Mouse (Mus musculus): ENCODE measurements at regions not wholly inside any gene's neighbourhood (a gene's known extent, or its start where the extent isn't known, plus 50 kb on each side); places are given as distances from the start of the nearest gene placed in this dataset.
A peak's percentile ranks its signal among the peaks of the same experiment; 100 is the strongest.

DNA sequence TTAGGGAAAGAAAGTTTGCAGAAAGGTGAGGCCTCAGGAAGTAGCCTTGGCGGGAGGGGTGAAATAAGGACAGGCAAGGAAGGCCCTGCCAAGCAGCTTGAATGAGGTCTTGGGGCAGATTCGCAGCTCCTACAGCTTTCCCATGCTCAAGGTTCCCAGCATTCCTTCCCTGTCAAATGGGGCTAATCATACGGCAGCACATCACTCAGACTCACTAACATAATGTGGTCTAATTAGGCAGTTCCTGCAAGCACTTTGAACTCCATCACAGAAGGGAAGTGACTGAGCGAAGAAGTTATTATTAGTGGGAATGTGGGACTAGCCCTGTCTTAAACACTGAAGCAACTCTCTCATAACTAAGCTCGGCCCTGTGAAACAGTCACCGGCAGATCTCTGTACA, 87.1 kb upstream of the Gm10260 start:
- H3K36me3 ChIP-seq (ENCODE audit: control insufficient read depth, insufficient read depth, low read length), result no peaks in the 10 kb centered on the region
- H3K4me1 ChIP-seq (ENCODE audit: control insufficient read depth, insufficient read depth, low read length), result no peaks in the 10 kb centered on the region
- WGBS, result 93% methylated on average over 6 of the region's 6 CpGs
- no peak overlapping the region for H3K4me3 ChIP-seq (ENCODE audit: low read depth, low read length)
- H3K4me2 ChIP-seq (ENCODE audit: low read depth), result no peak overlapping the region
- H3K9ac ChIP-seq (ENCODE audit: low read length), result no peak overlapping the region
- DNase-seq (ENCODE audit: low spot score) (no peak), ATAC-seq (ENCODE audit: insufficient read depth, low FRiP score, low TSS enrichment) (no peak)
- no peaks in the 10 kb centered on the region for H3K9me3 ChIP-seq (ENCODE audit: control insufficient read depth, low read length)
- H3K27ac ChIP-seq (ENCODE audit: low read depth, low read length), result no peak overlapping the region
- H3K27me3 ChIP-seq (ENCODE audit: control insufficient read depth, insufficient read depth, low read length), result no peaks in the 10 kb centered on the region

DNA sequence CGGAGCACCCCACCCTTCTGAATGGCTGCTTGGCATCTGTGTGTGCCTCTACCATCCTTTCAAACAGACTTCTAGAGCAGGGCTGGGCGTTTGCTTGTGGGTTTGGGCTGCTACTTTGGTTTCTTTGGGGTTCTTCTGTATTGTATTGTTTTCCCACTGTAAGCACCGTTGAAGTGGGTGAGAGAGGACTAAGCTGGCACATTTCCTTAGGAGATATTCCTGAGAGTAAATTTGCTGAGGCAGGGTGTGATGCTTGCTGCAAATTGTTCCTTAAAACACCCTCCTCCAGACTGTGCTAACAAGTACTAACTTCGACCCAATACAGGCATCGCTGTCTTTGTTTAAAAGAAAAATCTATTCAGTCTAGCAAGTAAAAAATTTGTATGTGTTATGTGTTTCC, 84.7 kb upstream of the Gm10260 start:
- H3K4me2 ChIP-seq (ENCODE audit: low read depth), result no peak overlapping the region
- ATAC-seq (ENCODE audit: insufficient read depth, low FRiP score, low TSS enrichment), result no peak
- 90% methylated on average over 5 of the region's 5 CpGs for WGBS

DNA sequence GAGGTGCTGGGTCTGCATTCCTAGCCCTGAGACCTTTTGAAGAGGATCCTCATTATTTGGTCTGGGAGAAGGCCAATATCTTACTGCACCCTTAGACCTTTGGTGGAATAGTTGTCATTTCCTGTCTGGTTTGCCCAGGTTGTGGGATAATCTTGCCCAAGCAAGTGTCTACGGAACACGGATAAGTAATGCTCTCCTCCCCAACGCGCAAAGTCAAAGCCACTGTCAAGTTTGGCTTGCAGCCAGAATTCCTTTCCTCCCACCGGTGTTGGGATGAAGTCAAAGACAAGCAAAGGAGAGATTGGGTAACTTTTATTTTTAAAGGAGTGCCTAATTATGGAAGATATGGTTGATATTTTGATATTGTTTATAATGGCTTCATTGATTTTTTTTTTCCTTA, 82.4 kb upstream of the Gm10260 start:
- no peak overlapping the region for H3K27ac ChIP-seq (ENCODE audit: low read depth, low read length)
- no peaks in the 10 kb centered on the region for H3K9me3 ChIP-seq (ENCODE audit: control insufficient read depth, low read length)
- no peaks in the 10 kb centered on the region for H3K36me3 ChIP-seq (ENCODE audit: control insufficient read depth, insufficient read depth, low read length)
- no peak overlapping the region for H3K4me2 ChIP-seq (ENCODE audit: low read depth)
- DNase-seq (ENCODE audit: low spot score) (no peak), ATAC-seq (ENCODE audit: insufficient read depth, low FRiP score, low TSS enrichment) (no peak)
- no peaks in the 10 kb centered on the region for H3K4me1 ChIP-seq (ENCODE audit: control insufficient read depth, insufficient read depth, low read length)
- H3K9ac ChIP-seq (ENCODE audit: low read length), result no peak overlapping the region
- no peaks in the 10 kb centered on the region for H3K27me3 ChIP-seq (ENCODE audit: control insufficient read depth, insufficient read depth, low read length)
- no peak overlapping the region for H3K4me3 ChIP-seq (ENCODE audit: low read depth, low read length)
- 84% methylated on average over 5 of the region's 5 CpGs for WGBS

More for the DNA sequence above, 84.7 kb upstream of the Gm10260 start:
- no peak overlapping the region for H3K4me3 ChIP-seq (ENCODE audit: low read depth, low read length)
- no peaks in the 10 kb centered on the region for H3K27me3 ChIP-seq (ENCODE audit: control insufficient read depth, insufficient read depth, low read length)
- H3K36me3 ChIP-seq (ENCODE audit: control insufficient read depth, insufficient read depth, low read length), result no peaks in the 10 kb centered on the region
- no peak for DNase-seq (ENCODE audit: low spot score)
- H3K9me3 ChIP-seq (ENCODE audit: control insufficient read depth, low read length), result no peaks in the 10 kb centered on the region
- no peak overlapping the region for H3K27ac ChIP-seq (ENCODE audit: low read depth, low read length)
- no peaks in the 10 kb centered on the region for H3K4me1 ChIP-seq (ENCODE audit: control insufficient read depth, insufficient read depth, low read length)
- no peak overlapping the region for H3K9ac ChIP-seq (ENCODE audit: low read length)

DNA sequence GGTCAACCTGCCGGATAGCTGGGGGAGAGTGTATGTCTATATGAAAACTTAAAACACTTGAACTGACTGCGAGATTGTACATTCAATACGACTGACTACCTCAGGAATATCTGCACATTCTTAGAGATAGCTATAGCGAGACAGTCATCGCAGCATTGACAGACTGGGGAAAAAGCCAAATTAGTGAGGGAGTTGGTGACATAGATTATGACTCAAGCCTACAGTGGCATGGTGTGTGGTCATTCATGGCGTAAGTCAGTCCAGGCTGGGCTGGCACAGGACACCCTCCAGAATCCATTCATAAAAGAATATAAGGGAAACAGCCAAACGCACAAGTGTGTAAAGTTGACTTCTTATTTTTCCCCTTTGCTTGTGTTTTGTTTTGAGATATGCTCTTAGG, 81.1 kb upstream of the Gm10260 start:
- H3K36me3 ChIP-seq (ENCODE audit: control insufficient read depth, insufficient read depth, low read length), result no peaks in the 10 kb centered on the region
- 92% methylated on average over 7 of the region's 7 CpGs for WGBS
- H3K9me3 ChIP-seq (ENCODE audit: control insufficient read depth, low read length), result no peaks in the 10 kb centered on the region
- no peak overlapping the region for H3K9ac ChIP-seq (ENCODE audit: low read length)
- DNase-seq (ENCODE audit: low spot score), result no peak
- no peaks in the 10 kb centered on the region for H3K4me1 ChIP-seq (ENCODE audit: control insufficient read depth, insufficient read depth, low read length)
- H3K4me2 ChIP-seq (ENCODE audit: low read depth), result no peak overlapping the region
- no peak for ATAC-seq (ENCODE audit: insufficient read depth, low FRiP score, low TSS enrichment)
- H3K27me3 ChIP-seq (ENCODE audit: control insufficient read depth, insufficient read depth, low read length), result no peaks in the 10 kb centered on the region
- no peak overlapping the region for H3K4me3 ChIP-seq (ENCODE audit: low read depth, low read length)
- no peak overlapping the region for H3K27ac ChIP-seq (ENCODE audit: low read depth, low read length)

DNA sequence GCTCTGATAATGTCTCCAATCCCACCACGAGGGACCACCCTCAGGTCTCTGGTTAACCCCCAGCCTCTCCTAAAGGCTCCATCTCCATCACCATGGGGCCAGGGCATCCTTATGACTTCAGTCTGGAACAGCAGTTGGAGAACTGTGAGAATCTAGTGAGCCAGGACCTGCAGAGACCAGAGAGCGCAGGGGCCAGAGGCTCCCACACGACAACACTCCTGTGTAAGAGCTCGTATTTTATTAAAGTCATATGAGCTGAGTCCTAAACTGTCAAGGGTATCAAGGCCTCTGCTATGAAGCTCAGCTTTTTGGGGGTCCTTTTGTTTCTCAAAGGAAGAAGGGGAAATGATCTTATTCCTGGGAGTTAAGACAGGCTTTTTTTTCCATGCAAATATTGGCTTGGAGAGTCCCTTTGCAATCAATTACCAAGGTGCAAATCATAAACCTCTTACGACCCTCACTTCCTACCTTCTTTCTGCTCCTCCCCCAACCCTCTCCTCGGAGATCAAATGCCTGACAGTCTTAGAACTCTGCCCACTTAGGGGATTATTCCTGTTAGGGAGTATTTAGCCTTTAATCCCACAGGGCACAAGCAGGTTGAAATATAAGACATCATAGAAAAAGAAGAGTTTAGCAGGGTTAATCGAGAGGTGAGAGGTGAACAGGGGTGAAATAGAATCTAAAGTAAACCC, 79.3 kb upstream of the Gm10260 start:
- no peaks in the 10 kb centered on the region for H3K4me1 ChIP-seq (ENCODE audit: control insufficient read depth, insufficient read depth, low read length)
- no peak overlapping the region for H3K4me2 ChIP-seq (ENCODE audit: low read depth)
- H3K27me3 ChIP-seq (ENCODE audit: control insufficient read depth, insufficient read depth, low read length), result no peaks in the 10 kb centered on the region
- no peaks in the 10 kb centered on the region for H3K9me3 ChIP-seq (ENCODE audit: control insufficient read depth, low read length)
- DNase-seq (ENCODE audit: low spot score) (no peak), ATAC-seq (ENCODE audit: insufficient read depth, low FRiP score, low TSS enrichment) (no peak)
- H3K4me3 ChIP-seq (ENCODE audit: low read depth, low read length), result no peak overlapping the region
- no peaks in the 10 kb centered on the region for H3K36me3 ChIP-seq (ENCODE audit: control insufficient read depth, insufficient read depth, low read length)
- no peak overlapping the region for H3K27ac ChIP-seq (ENCODE audit: low read depth, low read length)
- no peak overlapping the region for H3K9ac ChIP-seq (ENCODE audit: low read length)
- 47% methylated on average over 7 of the region's 7 CpGs for WGBS

DNA sequence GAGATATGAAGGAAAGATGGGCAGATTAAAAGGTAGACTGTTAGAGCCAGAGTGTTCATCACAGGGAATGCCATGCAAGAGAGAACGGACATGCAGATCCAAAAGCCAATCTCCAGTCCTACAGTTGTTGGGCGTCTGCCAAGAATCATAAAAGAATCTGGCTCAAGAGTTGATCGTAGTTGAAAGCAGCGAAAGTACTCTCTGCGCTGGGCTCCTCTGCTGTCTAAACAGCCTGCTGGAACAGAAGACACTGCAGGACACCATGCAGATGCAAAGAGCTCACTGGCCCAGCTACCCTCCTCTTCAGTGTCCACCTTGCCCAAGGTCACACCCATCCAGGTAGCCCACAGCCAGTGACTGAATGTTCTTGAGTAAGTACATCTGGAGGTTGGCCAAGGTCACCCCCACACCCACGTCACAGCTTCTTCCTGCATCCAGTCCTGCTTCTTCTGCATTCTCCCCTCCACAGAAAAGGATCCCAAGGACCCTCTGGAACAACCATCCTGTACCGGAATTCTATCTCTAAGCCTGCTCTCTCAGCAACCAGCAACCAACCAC, 77.1 kb upstream of the Gm10260 start:
- ATAC-seq (ENCODE audit: insufficient read depth, low FRiP score, low TSS enrichment), result no peak
- no peak overlapping the region for H3K9ac ChIP-seq (ENCODE audit: low read length)
- no peaks in the 10 kb centered on the region for H3K9me3 ChIP-seq (ENCODE audit: control insufficient read depth, low read length)
- 88% methylated on average over 7 of the region's 7 CpGs for WGBS
- no peaks in the 10 kb centered on the region for H3K27me3 ChIP-seq (ENCODE audit: control insufficient read depth, insufficient read depth, low read length)
- no peak overlapping the region for H3K27ac ChIP-seq (ENCODE audit: low read depth, low read length)
- H3K4me3 ChIP-seq (ENCODE audit: low read depth, low read length), result no peak overlapping the region
- H3K4me1 ChIP-seq (ENCODE audit: control insufficient read depth, insufficient read depth, low read length), result no peaks in the 10 kb centered on the region
- no peaks in the 10 kb centered on the region for H3K36me3 ChIP-seq (ENCODE audit: control insufficient read depth, insufficient read depth, low read length)
- no peak overlapping the region for H3K4me2 ChIP-seq (ENCODE audit: low read depth)
- DNase-seq (ENCODE audit: low spot score), result no peak

DNA sequence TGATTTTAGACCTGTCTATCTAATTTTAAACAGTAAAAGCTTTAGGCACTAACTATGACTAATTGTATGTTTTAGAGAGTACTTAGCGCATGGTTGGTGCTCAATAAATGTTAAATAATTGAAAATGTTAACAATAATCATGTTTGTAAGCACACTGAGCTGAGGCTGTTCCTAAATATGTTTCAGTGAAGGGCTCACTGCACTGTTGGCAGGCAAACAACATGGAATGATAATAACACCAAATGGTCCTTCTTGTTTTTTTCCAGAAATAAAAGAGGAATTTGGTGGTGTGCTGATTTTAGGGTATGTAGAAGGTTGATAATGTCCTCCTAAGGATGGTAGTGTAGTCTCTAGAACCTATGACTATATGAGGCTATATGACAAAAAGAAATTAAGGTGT, 72.0 kb upstream of the Gm10260 start:
- H3K36me3 ChIP-seq (ENCODE audit: control insufficient read depth, insufficient read depth, low read length), result no peaks in the 10 kb centered on the region
- H3K4me2 ChIP-seq (ENCODE audit: low read depth), result no peak overlapping the region
- H3K9me3 ChIP-seq (ENCODE audit: control insufficient read depth, low read length), result no peaks in the 10 kb centered on the region
- H3K4me3 ChIP-seq (ENCODE audit: low read depth, low read length), result no peak overlapping the region
- ATAC-seq (ENCODE audit: insufficient read depth, low FRiP score, low TSS enrichment) (no peak), DNase-seq (ENCODE audit: low spot score) (no peak)
- no peaks in the 10 kb centered on the region for H3K27me3 ChIP-seq (ENCODE audit: control insufficient read depth, insufficient read depth, low read length)
- WGBS, result 95% methylated on average over 1 of the region's 1 CpGs
- H3K4me1 ChIP-seq (ENCODE audit: control insufficient read depth, insufficient read depth, low read length), result 0 out of 2 replicates have a peak, but pooled peaks cover 3% of the 10 kb centered on the region
- H3K9ac ChIP-seq (ENCODE audit: low read length), result no peak overlapping the region
- no peak overlapping the region for H3K27ac ChIP-seq (ENCODE audit: low read depth, low read length)

DNA sequence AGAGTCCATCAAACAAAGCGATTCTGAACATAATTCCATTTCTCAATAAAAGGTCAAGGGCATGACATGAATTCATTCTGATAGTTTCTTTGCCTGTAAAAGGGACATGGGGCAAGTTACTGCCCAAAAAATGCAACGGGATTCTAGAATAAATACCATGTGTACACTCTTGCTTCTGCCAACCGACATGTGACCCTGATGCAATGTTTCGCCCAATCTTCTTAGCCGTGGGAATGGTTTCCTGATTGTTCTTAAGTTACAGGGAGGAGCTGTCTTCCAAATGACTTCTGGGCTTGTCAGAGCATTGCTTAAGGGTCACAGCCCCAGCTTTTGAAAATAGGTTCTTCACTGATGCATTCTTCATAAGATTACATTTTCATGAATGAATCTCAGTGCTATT, 71.4 kb upstream of the Gm10260 start:
- no peak overlapping the region for H3K4me2 ChIP-seq (ENCODE audit: low read depth)
- no peaks in the 10 kb centered on the region for H3K27me3 ChIP-seq (ENCODE audit: control insufficient read depth, insufficient read depth, low read length)
- no peaks in the 10 kb centered on the region for H3K36me3 ChIP-seq (ENCODE audit: control insufficient read depth, insufficient read depth, low read length)
- ATAC-seq (ENCODE audit: insufficient read depth, low FRiP score, low TSS enrichment) (no peak), DNase-seq (ENCODE audit: low spot score) (no peak)
- H3K9me3 ChIP-seq (ENCODE audit: control insufficient read depth, low read length), result no peaks in the 10 kb centered on the region
- 0 out of 2 replicates have a peak, but pooled peaks cover 3% of the 10 kb centered on the region for H3K4me1 ChIP-seq (ENCODE audit: control insufficient read depth, insufficient read depth, low read length)
- H3K4me3 ChIP-seq (ENCODE audit: low read depth, low read length), result no peak overlapping the region
- WGBS, result 80% methylated on average over 5 of the region's 5 CpGs
- H3K9ac ChIP-seq (ENCODE audit: low read length), result no peak overlapping the region
- no peak overlapping the region for H3K27ac ChIP-seq (ENCODE audit: low read depth, low read length)

DNA sequence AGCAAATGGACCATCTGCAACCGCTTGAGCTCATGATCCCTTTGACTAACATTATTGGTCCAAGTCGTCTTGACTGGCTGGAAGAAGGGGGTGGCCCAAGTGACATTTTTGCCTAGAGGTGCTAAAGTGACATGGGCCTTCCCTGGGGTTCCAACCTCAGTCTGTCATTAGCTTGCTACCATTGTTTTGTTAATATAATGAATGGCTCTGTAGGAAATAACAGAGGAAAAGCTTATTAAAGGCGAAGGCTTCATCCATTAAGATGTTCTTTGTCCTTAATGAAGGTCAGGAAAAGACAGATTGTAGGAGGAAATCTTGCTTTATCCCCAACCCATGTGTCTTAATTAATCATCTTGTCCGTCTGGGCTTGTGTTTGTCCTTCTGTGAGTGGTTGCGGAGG, 69.1 kb upstream of the Gm10260 start:
- Histone ChIP-seq H3K36me3 (ENCODE audit: control insufficient read depth, insufficient read depth, low read length) (no peaks in the 10 kb centered on the region), H3K9me3 (ENCODE audit: control insufficient read depth, low read length) (no peaks in the 10 kb centered on the region), H3K4me2 (ENCODE audit: low read depth) (no peak overlapping the region), H3K4me1 (ENCODE audit: control insufficient read depth, insufficient read depth, low read length) (peaks cover 16% of the 10 kb centered on the region; the same call in 1 of the 2 replicates), H3K4me3 (ENCODE audit: low read depth, low read length) (no peak overlapping the region), H3K27me3 (ENCODE audit: control insufficient read depth, insufficient read depth, low read length) (no peaks in the 10 kb centered on the region), H3K9ac (ENCODE audit: low read length) (no peak overlapping the region), H3K27ac (ENCODE audit: low read depth, low read length) (no peak overlapping the region)
- WGBS, result 38% methylated on average over 5 of the region's 5 CpGs
- no peak for ATAC-seq (ENCODE audit: insufficient read depth, low FRiP score, low TSS enrichment)
- peak; percentile 40 for DNase-seq (ENCODE audit: low spot score)
